Mouse (Mus musculus) hindbrain, embryonic 16.5 days (tissue): Measurements from ENCODE around the gene 2310022A10Rik. TPM values are rescaled to one million over a fixed set of nuclear protein-coding genes. Genes with fewer than 3 reads are reported as not detected.

Experiments
- ATAC-seq: fragments of 200-750 bp; cut with Nextera tagmentation; 2 replicates; pipeline ENCODE4 v1.8.0; 2017; ENCODE audit warnings: moderate TSS enrichment, moderate library complexity
- H3K27ac ChIP-seq: fragments of 300-500 bp; sonication (generic); 2 replicates; pipeline ENCODE4 v1.5.1; 2014; ENCODE audit warnings: low read depth, mild to moderate bottlenecking, control low read depth, low read length, moderate library complexity
- H3K27me3 ChIP-seq: fragments of 300-500 bp; sonication (generic); replicated peaks from 2 replicates; pipeline ENCODE4 v1.6.1; 2014; ENCODE audit warnings: low read length; ENCODE audit not compliant: control insufficient read depth, insufficient read depth
- H3K36me3 ChIP-seq: fragments of 300-500 bp; sonication (generic); 2 replicates; pipeline ENCODE4 v1.6.1; 2014; ENCODE audit warnings: mild to moderate bottlenecking, low read length, moderate library complexity, mixed read lengths; ENCODE audit not compliant: control insufficient read depth, insufficient read depth
- H3K4me1 ChIP-seq: fragments of 300-500 bp; sonication (generic); 2 replicates; pipeline ENCODE4 v1.6.1; 2014; ENCODE audit warnings: low read depth, low read length; ENCODE audit not compliant: control insufficient read depth, insufficient read depth
- H3K4me2 ChIP-seq: fragments of 300-500 bp; sonication (generic); 2 replicates; pipeline ENCODE4 v1.6.1; 2014; ENCODE audit warnings: mild to moderate bottlenecking, low read length, control low read depth, moderate library complexity
- H3K4me3 ChIP-seq: fragments of 300-500 bp; sonication (generic); 2 replicates; pipeline ENCODE4 v1.5.1; 2014; ENCODE audit warnings: mild to moderate bottlenecking, low read length, control low read depth, moderate library complexity
- H3K9ac ChIP-seq: fragments of 300-500 bp; sonication (generic); 2 replicates; pipeline ENCODE4 v1.6.1; 2014; ENCODE audit warnings: low read depth, mild to moderate bottlenecking, control low read depth, low read length, moderate library complexity
- H3K9me3 ChIP-seq: fragments of 300-500 bp; sonication (generic); 2 replicates; pipeline ENCODE4 v1.6.1; 2014; ENCODE audit warnings: mild to moderate bottlenecking, low read length, moderate library complexity; ENCODE audit not compliant: control insufficient read depth
- WGBS: fragments of 180-500 bp; shearing (Covaris S2); extraction: QIAGEN DNeasy Blood & Tissue Kit; methylation state at CpG from one replicate; pipeline ENCODE4 v1.1.7; 2014; 5-methylcytosine and 5-hydroxymethylcytosine counted together
- polyA plus RNA-seq: library from polyadenylated mRNA; unstranded; fragments of >200 nt; fragmentation: Nextera tagmentation; extraction: Ambion mirVana; gene quantifications from 2 replicates; pipeline ENCODE4 v1.2.1, GENCODE M21; 2015

The 2310022A10Rik gene
- polyA plus RNA-seq, 1 experiment from 2014 or later: 33.7 TPM

DNA sequence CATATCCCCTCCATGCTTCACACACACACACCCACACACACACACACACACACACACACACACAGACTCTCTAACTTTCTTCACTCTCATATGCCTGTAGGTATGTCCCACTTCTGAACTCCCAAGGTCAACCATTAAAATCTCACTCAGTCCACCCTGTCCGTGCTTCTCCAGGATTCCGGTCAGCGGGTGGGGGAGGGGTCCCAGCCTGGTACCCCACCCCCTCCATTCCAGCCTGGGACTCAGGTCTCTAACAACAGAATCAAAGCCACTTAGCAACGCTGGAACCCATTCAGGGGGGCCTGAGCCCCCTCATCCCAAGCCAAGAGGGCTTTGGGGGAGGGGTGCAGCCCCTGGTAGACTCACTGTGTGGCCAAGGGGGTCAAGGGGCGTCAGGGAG is 30.1 kb upstream of the 2310022A10Rik start, which contains the start of gene Hipk4:
Hipk4 (plus strand) TSS at position 301 of the 400 bp plus-strand sequence.
- no peaks in the 10 kb centered on the region for H3K4me1 ChIP-seq
- H3K4me3 ChIP-seq: no peak within 1 kb of the TSS
- H3K4me2 ChIP-seq: no peak within 1 kb of the TSS
- WGBS: 57% methylated on average over 5 of the region's 5 CpGs
- no peaks in the 10 kb centered on the region for H3K27me3 ChIP-seq
- no peaks in the 10 kb centered on the region for H3K36me3 ChIP-seq
- no peak within 1 kb of the TSS for H3K27ac ChIP-seq
- ATAC-seq: no peak
- no peak within 1 kb of the TSS for H3K9ac ChIP-seq
- no peaks in the 10 kb centered on the region for H3K9me3 ChIP-seq

DNA sequence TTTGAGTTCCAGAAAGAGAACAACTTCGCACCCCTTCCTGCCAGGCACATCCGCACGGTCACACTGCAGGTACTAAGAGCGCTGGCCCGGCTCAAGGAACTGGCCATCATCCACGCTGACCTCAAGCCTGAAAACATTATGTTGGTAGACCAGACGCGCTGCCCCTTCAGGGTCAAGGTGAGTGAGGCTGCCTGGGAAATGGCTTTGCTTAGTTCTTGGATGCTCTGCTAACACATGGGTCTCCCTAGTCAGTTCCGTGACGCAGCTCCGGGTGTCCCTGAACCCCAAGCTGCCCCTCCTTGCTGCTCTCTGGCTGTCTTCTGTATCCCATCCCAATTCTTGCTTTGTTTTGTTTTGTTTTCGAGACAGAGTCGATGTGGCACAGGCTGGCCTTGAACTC is 29.2 kb upstream of the 2310022A10Rik start:
- H3K36me3 ChIP-seq: no peaks in the 10 kb centered on the region
- H3K4me2 ChIP-seq: no peak overlapping the region
- no peaks in the 10 kb centered on the region for H3K9me3 ChIP-seq
- WGBS: 94% methylated on average over 13 of the region's 13 CpGs
- no peak overlapping the region for H3K4me3 ChIP-seq
- H3K9ac ChIP-seq: no peak overlapping the region
- H3K4me1 ChIP-seq: no peaks in the 10 kb centered on the region
- no peak overlapping the region for H3K27ac ChIP-seq
- no peak for ATAC-seq
- H3K27me3 ChIP-seq: no peaks in the 10 kb centered on the region

DNA sequence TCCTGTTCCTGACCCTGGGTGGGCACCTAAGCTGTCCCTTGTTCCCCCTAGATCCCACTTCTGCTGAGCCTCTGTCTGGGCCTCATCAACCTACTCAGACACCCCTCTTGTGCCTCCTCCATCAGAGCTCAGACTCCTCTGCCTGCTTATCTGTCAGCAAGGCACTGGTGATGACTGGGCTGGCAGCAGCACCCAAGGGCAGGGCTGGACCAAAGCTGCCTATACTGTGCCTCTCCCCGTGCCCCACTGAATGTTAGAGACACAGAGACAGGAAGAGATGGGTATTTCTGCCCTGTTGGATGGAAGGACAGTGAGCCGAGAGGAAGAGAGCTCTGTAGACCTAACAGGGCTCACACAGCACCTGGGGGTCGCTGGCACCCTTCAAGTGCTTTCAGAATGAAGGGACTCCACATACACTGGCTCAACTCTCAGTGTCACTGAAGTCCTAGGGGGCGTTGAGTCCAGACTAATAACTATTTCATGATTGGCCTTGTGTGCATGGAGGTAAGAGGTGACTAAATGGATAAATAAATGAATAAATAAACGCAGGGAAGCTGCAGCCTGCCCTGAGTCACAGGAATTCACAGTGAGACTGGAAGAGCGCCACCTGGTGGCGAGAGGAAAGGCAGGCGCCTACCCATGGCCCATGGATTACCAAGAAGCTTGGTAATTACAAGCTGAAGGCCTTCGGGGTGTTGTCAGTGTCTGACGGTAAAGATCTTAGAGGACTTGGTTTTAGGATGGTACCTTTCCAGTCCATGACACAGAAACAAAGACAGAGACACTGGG is 26.8 kb upstream of the 2310022A10Rik start:
- no peak overlapping the region for H3K4me3 ChIP-seq
- no peaks in the 10 kb centered on the region for H3K4me1 ChIP-seq
- no peak overlapping the region for H3K9ac ChIP-seq
- WGBS: 18% methylated on average over 10 of the region's 10 CpGs
- no peaks in the 10 kb centered on the region for H3K27me3 ChIP-seq
- peaks cover 6% of the 10 kb centered on the region; the same call in 1 of the 2 replicates for H3K36me3 ChIP-seq
- peak; percentile 70 for ATAC-seq
- H3K4me2 ChIP-seq: no peak overlapping the region
- H3K9me3 ChIP-seq: no peaks in the 10 kb centered on the region
- H3K27ac ChIP-seq: no peak overlapping the region

DNA sequence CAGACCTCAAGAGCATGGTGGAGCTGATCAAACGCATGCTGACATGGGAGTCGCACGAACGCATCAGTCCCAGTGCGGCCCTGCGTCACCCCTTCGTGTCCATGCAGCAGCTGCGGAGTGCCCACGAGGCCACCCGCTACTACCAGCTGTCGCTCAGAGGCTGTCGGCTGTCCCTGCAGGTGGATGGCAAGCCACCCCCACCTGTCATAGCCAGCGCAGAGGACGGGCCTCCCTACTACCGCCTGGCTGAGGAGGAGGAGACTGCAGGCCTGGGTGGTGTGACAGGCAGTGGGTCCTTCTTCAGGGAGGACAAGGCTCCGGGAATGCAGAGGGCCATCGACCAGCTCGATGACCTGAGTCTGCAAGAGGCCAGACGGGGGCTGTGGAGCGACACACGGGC is 24.0 kb upstream of the 2310022A10Rik start:
- Histone ChIP-seq H3K9me3 (no peaks in the 10 kb centered on the region), H3K4me3 (no peak overlapping the region), H3K4me1 (no peaks in the 10 kb centered on the region), H3K27me3 (no peaks in the 10 kb centered on the region), H3K36me3 (peaks cover 14% of the 10 kb centered on the region), H3K27ac (no peak overlapping the region), H3K4me2 (no peak overlapping the region), H3K9ac (no peak overlapping the region)
- ATAC-seq: no peak
- 76% methylated on average over 19 of the region's 21 CpGs for WGBS

DNA sequence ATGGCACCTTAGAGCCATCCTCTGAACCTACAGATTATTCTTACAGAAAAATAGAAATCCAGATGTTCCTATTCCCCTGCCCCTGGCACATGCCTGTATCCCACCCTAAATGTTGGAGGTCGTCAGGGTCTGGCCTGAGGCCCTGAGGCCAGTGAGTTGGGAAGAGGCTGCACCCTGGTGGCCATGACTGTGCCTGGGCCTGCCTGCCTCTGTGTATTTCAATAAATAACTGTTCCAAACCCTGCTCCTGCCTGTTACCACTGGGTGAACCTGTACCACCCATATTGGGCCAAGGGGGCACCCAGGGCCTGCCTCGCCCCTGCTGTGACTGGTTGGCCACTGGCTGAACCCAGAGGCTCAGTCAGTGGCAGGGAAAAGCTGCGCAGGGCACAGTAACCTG is 22.1 kb upstream of the 2310022A10Rik start:
- H3K4me2 ChIP-seq: no peak overlapping the region
- no peak overlapping the region for H3K27ac ChIP-seq
- H3K4me1 ChIP-seq: no peaks in the 10 kb centered on the region
- H3K9me3 ChIP-seq: no peaks in the 10 kb centered on the region
- no peak overlapping the region for H3K4me3 ChIP-seq
- peaks cover 23% of the 10 kb centered on the region for H3K36me3 ChIP-seq
- WGBS: 81% methylated on average over 3 of the region's 3 CpGs
- no peak for ATAC-seq
- no peaks in the 10 kb centered on the region for H3K27me3 ChIP-seq
- H3K9ac ChIP-seq: no peak overlapping the region

DNA sequence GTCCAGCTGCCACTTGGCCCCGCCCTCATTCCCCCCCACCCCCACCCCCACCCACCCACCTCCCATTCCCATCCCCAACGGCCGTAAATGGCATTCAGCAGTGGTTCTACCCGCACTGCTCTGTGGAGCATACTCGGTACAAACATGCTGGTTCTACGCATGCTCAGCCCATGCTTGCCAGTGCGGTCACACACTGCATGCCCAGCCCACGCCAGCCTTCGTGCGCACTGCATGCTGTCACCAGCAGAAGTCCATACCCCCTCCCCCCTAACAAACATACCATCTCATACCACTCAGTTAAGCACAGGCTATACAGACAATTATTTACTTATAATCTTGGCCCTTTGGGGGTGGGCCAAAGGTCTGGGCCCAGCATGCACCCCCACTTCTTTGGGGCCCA is 21.3 kb upstream of the 2310022A10Rik start:
- no peaks in the 10 kb centered on the region for H3K9me3 ChIP-seq
- no peak overlapping the region for H3K4me2 ChIP-seq
- H3K4me1 ChIP-seq: no peaks in the 10 kb centered on the region
- peaks cover 31% of the 10 kb centered on the region for H3K36me3 ChIP-seq
- H3K4me3 ChIP-seq: no peak overlapping the region
- no peaks in the 10 kb centered on the region for H3K27me3 ChIP-seq
- no peak overlapping the region for H3K27ac ChIP-seq
- 90% methylated on average over 10 of the region's 10 CpGs for WGBS
- ATAC-seq: 0 out of 2 replicates have a peak, but pooled peaks have one; percentile 7
- no peak overlapping the region for H3K9ac ChIP-seq

DNA sequence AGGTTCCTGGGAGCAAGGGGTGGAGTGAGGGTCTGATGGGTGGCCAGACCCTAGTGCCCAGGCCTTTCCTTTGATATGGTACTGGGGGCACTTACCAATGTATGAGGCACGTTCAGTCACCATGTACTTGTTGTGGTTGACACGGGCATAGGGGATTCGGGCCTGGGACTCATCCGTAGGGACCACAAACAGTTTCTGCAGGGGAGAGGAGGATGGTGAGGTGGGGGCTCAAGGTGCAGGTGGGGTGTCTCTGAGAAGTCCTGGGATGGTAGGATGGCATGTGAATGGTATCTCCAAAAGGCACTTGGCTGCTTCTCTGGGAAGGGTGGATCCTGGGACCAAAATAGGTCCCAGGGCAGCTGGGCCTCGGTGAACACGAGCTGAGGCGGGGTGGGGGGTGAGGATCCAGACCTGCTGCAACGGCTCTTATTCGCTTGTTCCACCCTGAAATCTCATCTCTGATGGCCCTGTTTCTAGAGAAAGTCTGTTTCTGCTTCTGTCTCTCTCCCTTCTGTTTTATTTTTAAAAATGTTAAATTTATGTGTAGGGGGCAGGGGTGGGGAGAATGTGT is 20.5 kb upstream of the 2310022A10Rik start:
- no peak overlapping the region for H3K9ac ChIP-seq
- H3K27me3 ChIP-seq: no peaks in the 10 kb centered on the region
- no peaks in the 10 kb centered on the region for H3K4me1 ChIP-seq
- no peaks in the 10 kb centered on the region for H3K9me3 ChIP-seq
- H3K4me3 ChIP-seq: no peak overlapping the region
- peaks cover 39% of the 10 kb centered on the region for H3K36me3 ChIP-seq
- H3K4me2 ChIP-seq: no peak overlapping the region
- WGBS: 94% methylated on average over 9 of the region's 9 CpGs
- no peak overlapping the region for H3K27ac ChIP-seq
- ATAC-seq: no peak

DNA sequence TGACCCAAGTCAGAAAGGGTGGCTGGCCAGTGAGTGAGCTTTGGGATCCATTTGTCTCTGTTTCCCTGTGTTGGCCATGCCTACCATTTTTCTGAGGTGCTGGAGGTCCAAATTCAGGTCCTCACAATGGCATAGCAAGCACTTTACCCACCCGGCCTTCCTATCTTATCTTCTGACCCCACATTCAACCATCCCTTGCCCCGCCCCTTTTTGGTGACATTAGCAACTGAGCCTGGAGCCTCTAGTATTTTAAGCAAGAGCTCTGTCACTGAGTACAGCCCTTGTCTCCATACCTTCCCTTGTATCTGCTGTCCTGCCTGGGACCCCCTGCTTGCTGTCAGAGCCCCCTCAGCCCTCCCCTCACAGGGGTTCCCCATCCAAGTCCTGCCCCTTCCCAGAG is 17.6 kb upstream of the 2310022A10Rik start:
- WGBS: 91% methylated on average over 2 of the region's 2 CpGs
- Histone ChIP-seq H3K27me3 (no peaks in the 10 kb centered on the region), H3K4me2 (no peak overlapping the region), H3K27ac (no peak overlapping the region), H3K9ac (no peak overlapping the region), H3K9me3 (no peaks in the 10 kb centered on the region), H3K36me3 (peaks cover 40% of the 10 kb centered on the region), H3K4me1 (no peaks in the 10 kb centered on the region), H3K4me3 (no peak overlapping the region)
- no peak for ATAC-seq

DNA sequence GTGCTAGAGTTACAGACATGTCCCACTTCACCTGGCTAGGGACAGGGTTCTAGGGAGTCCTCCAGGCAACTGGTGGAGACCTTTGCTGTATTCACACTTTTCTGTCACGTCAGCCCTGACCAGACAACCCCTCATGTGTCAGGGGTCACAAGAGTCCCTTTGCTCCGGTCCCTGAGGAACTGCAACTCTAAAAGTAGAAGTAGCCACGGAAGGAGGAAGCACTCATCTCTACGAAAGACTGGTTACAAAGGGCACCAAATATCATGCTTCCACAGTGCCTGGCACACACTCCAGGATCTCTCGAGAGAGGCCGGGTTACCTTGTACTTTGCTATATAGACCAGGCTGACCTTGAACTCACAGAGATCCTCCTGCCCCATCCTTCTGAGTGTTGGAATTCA is 16.4 kb upstream of the 2310022A10Rik start:
- H3K36me3 ChIP-seq: peaks cover 40% of the 10 kb centered on the region
- H3K4me1 ChIP-seq: peaks cover 4% of the 10 kb centered on the region
- ATAC-seq: no peak
- no peak overlapping the region for H3K27ac ChIP-seq
- no peaks in the 10 kb centered on the region for H3K9me3 ChIP-seq
- H3K27me3 ChIP-seq: no peaks in the 10 kb centered on the region
- no peak overlapping the region for H3K4me3 ChIP-seq
- WGBS: 93% methylated on average over 6 of the region's 6 CpGs
- no peak overlapping the region for H3K9ac ChIP-seq
- H3K4me2 ChIP-seq: no peak overlapping the region
